Comparison of ENCODE assay signal across 18 mouse cellular contexts in the genomic region with DNA sequence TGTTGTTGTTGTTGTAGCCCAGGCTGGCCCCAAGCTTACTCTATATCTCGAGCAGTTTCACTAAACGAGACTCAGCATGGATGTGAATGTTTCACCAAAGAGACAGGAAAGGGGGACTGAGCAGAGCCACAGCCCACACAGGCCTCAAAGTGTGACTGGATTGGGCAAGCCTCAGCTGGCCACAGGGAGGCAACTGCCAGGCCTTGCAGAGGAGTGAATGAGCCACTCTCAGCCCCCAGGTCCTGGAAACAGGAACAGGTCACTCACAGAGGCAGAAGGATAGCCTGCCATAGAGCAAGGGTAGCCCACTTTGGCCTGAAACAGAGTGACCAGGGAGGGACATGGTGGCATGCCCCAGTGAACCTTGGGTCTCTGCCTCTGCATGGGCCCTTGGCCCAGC.
"Had no signal": no experiment of that assay in that cellular context is flagged by ENCODE, and none has a peak within 500 bp of the region (broad histone marks: within the 10 kb centered on the region; RNA-seq: fewer than 3 reads in every experiment).

No protein-coding gene starts in this region.

- H3K36me3 ChIP-seq: limb, embryonic 13.5 days; liver, embryonic 12.5 days; liver, embryonic 15.5 days; lung, embryonic 15.5 days; midbrain, embryonic 12.5 days; neural tube, embryonic 13.5 days had no signal

- DNase-seq: kidney, adult 9 months; kidney, postnatal 14 days; kidney, postnatal 4 days; left cerebral cortex, postnatal 4 days; liver; lung, adult 18-20 months; lung, postnatal 10 days; lung, postnatal 36 days; thymus, adult 18-20 months; thymus, postnatal 4 days had no signal

- H3K9me3 ChIP-seq: limb, embryonic 13.5 days; liver, embryonic 15.5 days; lung, embryonic 15.5 days; neural tube, embryonic 13.5 days had no signal

- H3K27ac ChIP-seq: limb, embryonic 13.5 days; liver, embryonic 12.5 days; liver, embryonic 15.5 days; lung, embryonic 15.5 days; midbrain, embryonic 12.5 days; neural tube, embryonic 13.5 days had no signal

- H3K4me2 ChIP-seq: limb, embryonic 13.5 days; liver, embryonic 12.5 days; liver, embryonic 15.5 days; lung, embryonic 15.5 days; midbrain, embryonic 12.5 days; neural tube, embryonic 13.5 days had no signal

- ATAC-seq: liver, embryonic 12.5 days; midbrain, embryonic 16.5 days had no signal

- H3K4me3 ChIP-seq: limb, embryonic 13.5 days; liver, embryonic 12.5 days; liver, embryonic 15.5 days; lung, embryonic 15.5 days; midbrain, embryonic 12.5 days; myocyte; neural tube, embryonic 13.5 days had no signal

- H3K9ac ChIP-seq: limb, embryonic 13.5 days; liver, embryonic 12.5 days; liver, embryonic 15.5 days; lung, embryonic 15.5 days; midbrain, embryonic 12.5 days; neural tube, embryonic 13.5 days had no signal

- H3K27me3 ChIP-seq: limb, embryonic 13.5 days; liver, embryonic 12.5 days; liver, embryonic 15.5 days; lung, embryonic 15.5 days; midbrain, embryonic 12.5 days; neural tube, embryonic 13.5 days had no signal
